Mouse (Mus musculus) frontal cortex, adult 2 months (tissue): ENCODE measurements around the gene B3gnt9. TPM values are rescaled to one million over a fixed set of nuclear protein-coding genes. Genes with fewer than 3 reads are reported as not detected.

Source experiments
- DNase-seq, 2 experiments: peaks; one replicate each; pipeline ENCODE4 v3.0.0; 2022; ENCODE audit warnings: low spot score in 1 of 2; ENCODE audit errors: extremely low spot score in 1 of 2
- polyA plus RNA-seq: library from polyadenylated mRNA; depleted of rRNA; stranded (reverse); fragments of >200 nt; gene quantifications from 2 replicates; pipeline ENCODE4 v1.2.3, GENCODE M21; 2012; rRNA removed

B3gnt9 gene
- polyA plus RNA-seq, 1 experiment = 4.5 TPM

DNA sequence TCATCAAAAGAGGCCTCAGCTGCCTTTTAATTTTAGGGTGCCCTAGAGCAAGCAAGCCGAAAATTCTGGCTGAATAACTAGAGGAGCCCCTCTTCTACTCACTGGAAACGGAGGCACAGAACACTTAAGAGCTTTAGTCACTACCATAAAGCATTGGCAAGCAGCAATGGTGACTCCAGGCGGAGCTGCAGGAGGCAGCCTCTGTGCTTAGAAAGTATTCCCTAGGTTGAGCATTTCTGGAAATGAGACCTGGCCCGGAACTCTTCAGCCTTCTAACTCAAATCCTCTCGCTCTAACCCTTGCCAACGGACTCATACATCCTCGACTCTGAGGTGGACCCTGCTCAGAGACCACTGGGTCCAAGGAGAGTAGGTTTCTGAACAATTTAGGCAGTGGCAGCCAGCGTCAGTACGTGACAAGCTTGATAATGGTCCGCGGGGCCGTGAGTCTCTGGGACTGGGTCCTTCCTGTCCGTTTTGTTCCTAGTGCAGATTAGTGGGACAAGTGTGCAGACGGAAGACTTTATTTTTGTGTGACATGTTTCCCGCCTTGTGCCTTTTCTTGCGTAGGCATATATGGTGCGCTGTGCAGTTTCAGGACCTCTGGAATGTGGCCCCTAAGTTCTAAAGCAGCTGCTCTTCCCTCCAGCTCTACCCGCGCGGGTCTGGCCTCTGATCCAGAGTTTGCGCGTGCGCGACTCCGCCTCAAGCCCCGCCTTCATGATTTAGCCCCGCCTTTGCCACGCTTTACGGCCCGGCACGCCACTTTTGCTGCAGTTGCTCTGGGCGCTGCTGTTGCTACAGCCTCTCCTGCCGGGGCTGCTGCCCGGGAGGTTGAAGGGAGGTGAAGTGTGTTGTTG lies 30.3 kb downstream of the B3gnt9 start, which contains the start of gene D230025D16Rik:
Gene D230025D16Rik (plus strand): TSS at position 733 of the 859 bp plus-strand sequence.
- peak; percentile 83 to 97 for DNase-seq

DNA sequence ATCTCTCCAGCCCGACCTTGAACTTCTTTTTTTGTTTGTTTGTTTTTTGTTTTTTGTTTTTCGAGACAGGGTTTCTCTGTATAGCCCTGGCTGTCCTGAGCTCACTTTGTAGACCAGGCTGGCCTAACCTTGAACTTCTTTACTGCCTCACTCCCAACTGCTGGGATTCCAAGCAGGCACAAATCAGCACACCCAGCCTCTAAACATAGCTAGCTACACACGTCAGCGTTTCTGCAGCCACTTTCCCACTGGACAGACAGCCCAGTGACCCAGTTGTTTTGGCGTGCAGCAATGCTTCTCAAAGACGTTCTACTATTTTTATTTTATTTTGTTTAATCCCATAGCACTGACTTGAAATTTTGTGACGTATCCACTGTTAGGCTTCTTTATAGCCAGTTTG lies 31.1 kb downstream of the B3gnt9 start:
- DNase-seq = no peak

DNA sequence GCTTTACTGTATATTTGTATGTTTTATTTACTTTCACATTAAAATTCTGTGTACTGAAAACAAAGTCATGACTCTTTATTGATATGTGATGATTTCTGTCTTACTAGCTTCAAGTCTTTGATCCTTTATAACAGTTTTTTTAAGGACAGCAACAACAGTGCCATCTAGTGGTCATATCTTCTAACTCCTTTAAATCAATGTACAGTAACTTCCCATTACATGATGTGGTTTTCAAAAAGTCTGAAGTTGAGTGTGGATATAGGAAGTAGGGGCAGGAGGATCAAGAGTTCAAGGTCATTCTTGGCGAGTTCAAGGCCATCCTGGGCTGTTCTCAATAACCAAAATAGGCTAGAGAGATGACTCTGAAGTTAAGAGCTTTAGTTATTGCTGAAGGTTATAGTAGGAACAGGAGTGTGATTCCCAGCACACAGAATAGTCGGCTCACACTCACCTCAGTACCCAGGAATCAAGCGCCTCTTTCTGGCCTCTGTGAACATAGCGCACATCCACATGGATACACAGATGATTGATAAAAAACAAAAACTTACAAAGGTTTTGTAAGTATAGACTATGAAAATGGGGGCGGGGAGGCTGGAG lies 36.9 kb downstream of the B3gnt9 start:
- peak; percentile 10 to 86 for DNase-seq

DNA sequence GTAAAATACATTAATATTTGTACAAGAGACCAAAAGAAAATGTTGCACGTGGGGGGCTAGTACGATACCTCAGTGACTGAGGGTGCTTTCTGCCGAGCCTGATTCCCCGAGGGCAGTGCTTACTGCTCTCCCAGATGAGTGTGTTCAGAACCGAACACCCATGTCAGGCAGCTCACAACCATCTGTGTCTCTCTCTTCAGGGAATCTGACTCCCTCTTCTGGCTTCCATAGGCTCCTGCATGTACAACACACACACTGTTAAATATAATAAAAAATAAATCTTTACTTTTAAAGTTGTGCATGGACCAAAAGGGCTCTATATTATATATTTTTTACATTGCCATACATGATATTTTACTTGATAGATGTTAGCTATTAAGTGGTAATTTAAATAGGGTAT lies 40.8 kb downstream of the B3gnt9 start:
- no peak for DNase-seq

DNA sequence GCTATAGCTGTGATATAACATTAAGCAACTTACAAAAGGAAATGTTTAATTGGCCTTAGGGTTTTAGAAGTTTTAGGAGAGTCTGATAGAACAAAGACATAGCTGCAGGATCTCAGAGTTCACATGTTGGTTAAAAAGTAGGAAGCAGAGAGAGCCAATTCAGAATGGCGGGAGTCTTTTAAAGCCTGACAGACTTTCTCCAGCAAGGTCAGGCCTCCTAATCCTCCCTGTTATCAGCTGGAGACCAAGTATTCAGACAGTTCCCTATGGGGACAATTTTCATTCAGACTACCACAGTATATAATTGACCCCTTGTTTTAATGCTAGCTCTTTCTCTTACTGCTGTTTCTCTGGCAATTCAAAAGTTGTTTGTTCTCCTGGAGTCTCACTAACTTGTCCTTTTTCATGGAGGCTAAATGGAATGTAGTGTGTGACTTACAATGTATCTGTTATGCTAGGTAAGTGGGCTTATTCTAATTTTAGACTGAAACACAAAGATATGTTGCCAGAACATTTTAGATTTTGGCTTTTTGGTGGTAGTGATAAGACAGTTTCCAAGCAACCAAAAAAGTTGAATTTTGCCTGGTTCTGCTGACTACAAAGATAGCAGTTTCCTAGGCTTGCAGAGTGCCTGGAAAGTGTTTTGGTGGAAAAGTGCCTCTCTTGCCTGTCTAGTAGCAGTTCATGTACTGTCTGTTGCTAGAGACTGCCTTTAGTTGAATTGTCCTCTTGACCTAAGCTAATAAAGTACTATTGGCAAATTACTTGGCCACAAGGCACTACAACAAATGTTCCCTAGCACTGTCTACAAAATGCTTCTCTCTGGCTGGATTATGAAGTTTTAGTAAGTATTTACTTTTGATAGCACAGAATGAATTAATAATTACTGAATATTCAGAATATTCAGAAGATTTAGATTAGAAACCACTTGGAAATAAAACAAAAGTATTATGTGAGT lies 45.5 kb downstream of the B3gnt9 start:
- no peak for DNase-seq

DNA sequence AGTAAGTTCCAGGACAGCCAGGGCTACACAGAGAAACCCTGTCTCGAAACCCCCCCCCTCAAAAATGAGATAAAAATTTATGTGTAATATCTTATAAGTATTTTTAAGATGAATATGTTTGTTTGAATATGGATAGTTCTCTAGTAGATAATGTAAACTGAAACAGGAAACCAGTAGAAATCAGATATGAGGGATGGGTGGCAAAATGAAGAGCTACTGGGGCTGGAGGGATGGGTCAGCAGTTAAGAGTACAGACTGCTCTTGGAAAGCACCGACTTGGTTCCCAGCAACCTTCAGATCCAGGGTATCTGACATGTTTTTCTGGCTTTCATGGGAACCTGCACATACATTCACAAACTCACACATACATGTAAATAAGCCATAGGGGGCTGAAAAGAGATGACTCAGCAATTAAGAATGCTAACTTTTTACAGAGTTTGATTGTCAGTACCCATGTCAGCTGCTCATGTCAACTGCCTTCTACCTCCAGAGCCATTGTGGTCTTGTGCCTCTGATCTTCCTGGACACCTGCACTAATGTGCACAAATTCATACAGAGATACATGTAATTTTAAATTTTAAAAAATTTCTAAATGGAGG lies 47.2 kb downstream of the B3gnt9 start:
- no peak for DNase-seq

DNA sequence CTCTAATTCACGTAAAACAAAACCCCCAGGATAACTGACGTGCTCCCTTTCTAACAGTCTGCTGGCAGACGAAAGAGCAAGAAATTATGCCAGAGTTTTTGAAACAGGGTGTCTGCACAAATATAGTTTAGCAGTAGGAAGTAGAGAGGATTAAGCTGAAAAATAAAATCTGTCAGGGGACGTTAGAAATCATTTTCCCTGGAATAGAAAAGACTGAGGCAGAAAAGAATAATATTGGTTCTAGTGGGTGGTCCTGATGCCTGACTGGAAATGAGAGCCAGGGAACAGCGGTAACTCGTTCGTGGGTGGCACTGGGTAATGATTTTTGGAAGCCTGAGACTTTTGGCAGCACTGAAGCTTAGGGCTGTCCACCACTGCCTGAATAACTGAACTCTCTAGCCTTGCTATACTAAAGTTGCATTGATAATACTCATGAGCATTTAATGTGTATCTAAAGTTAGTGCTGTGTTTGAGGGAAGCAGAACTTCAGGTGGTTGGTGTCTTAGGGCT lies 48.1 kb downstream of the B3gnt9 start:
- DNase-seq = peak in 1 of 2 experiments; percentile 19

DNA sequence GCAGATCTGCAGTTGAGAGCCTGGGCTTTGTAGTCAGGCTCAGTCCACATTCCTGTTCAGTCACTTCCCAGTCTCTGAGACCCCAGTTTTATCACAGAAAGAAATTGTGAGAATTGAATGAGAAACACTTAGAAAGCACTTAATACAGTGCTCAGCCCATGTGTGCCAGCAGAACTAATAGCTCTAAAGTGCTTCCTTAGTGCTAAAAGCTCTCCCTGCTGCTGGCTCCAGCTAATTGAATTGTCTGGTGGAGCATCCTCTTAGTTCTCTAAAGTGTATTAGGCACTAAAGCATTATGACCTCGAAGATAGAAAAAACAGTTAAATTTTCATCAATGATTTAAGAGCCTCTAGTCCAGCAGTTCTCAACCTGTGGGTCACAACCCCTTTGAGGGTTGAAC lies 49.2 kb downstream of the B3gnt9 start:
- no peak for DNase-seq

Other genes starting within 250 kb of the B3gnt9 start
- gene Ces3a, start 206.6 kb downstream of the B3gnt9 start, polyA plus RNA-seq = not detected in 2 replicates
- gene Ces3b, start 171.4 kb downstream of the B3gnt9 start, polyA plus RNA-seq = not detected in 2 replicates
- not detected in 2 replicates for gene Ces4a, start 123.4 kb downstream of the B3gnt9 start, polyA plus RNA-seq
- gene Cbfb, start 84.5 kb downstream of the B3gnt9 start, polyA plus RNA-seq = 25.2 and 28.1 TPM in 2 replicates
- 35.6 and 41.5 TPM in 2 replicates for gene D230025D16Rik, start 30.0 kb downstream of the B3gnt9 start, polyA plus RNA-seq
- gene Tradd, start 9.5 kb upstream of the B3gnt9 start, polyA plus RNA-seq = 8.4 and 8.7 TPM in 2 replicates
- 2.0 and 2.1 TPM in 2 replicates for gene Fbxl8, start 9.5 kb upstream of the B3gnt9 start, polyA plus RNA-seq
- gene Hsf4, start 14.6 kb upstream of the B3gnt9 start, polyA plus RNA-seq = 20.2 and 20.7 TPM in 2 replicates
- 13.4 and 14.2 TPM in 2 replicates for gene Nol3, start 21.0 kb upstream of the B3gnt9 start, polyA plus RNA-seq
- 33.3 and 33.4 TPM in 2 replicates for gene 4931428F04Rik, start 34.7 kb upstream of the B3gnt9 start, polyA plus RNA-seq
- 2.2 and 2.4 TPM in 2 replicates for gene Exoc3l, start 40.9 kb upstream of the B3gnt9 start, polyA plus RNA-seq
- gene E2f4, start 42.5 kb upstream of the B3gnt9 start, polyA plus RNA-seq = 59.9 and 67.7 TPM in 2 replicates
- 2.4 and 2.6 TPM in 2 replicates for gene Elmo3, start 50.4 kb upstream of the B3gnt9 start, polyA plus RNA-seq
- 3.5 and 4.8 TPM in 2 replicates for gene Lrrc29, start 71.1 kb upstream of the B3gnt9 start, polyA plus RNA-seq
- gene Tmem208, start 71.2 kb upstream of the B3gnt9 start, polyA plus RNA-seq = 73.1 and 74.3 TPM in 2 replicates
- gene Fhod1, start 92.8 kb upstream of the B3gnt9 start, polyA plus RNA-seq = 3.8 and 4.2 TPM in 2 replicates
- gene Slc9a5, start 93.7 kb upstream of the B3gnt9 start, polyA plus RNA-seq = 26.1 and 26.4 TPM in 2 replicates
- 3.2 TPM in 2 replicates for gene Plekhg4, start 118.1 kb upstream of the B3gnt9 start, polyA plus RNA-seq
- not detected in 2 replicates for gene Kctd19, start 158.3 kb upstream of the B3gnt9 start, polyA plus RNA-seq
- gene Lrrc36, start 158.4 kb upstream of the B3gnt9 start, polyA plus RNA-seq = 0.34 and 0.53 TPM in 2 replicates
- 66.7 and 76.4 TPM in 2 replicates for gene Tppp3, start 216.4 kb upstream of the B3gnt9 start, polyA plus RNA-seq
- 75.3 and 75.7 TPM in 2 replicates for gene Zdhhc1, start 241.7 kb upstream of the B3gnt9 start, polyA plus RNA-seq